Mouse (Mus musculus) midbrain, embryonic 13.5 days (tissue): ENCODE data around the gene Stk10. TPM values are rescaled to one million over a fixed set of nuclear protein-coding genes. Genes with fewer than 3 reads are reported as not detected.
A peak's percentile ranks its signal among the peaks of the same experiment; 100 is the strongest.

Experiments
- ATAC-seq: fragments of 200-750 bp; cut with Nextera tagmentation; 2 replicates; pipeline ENCODE4 v1.8.0; 2017; ENCODE audit warnings: mild to moderate bottlenecking, moderate TSS enrichment, moderate library complexity
- H3K27ac ChIP-seq: fragments of 300-500 bp; sonication (generic); 2 replicates; pipeline ENCODE4 v1.5.1; 2015; ENCODE audit warnings: inconsistent platforms, mild to moderate bottlenecking, moderate library complexity
- H3K27me3 ChIP-seq: fragments of 300-500 bp; sonication (generic); 2 replicates; pipeline ENCODE4 v1.6.1; 2015; ENCODE audit warnings: mild to moderate bottlenecking, inconsistent platforms
- H3K36me3 ChIP-seq: fragments of 300-500 bp; sonication (generic); 2 replicates; pipeline ENCODE4 v1.6.1; 2015; ENCODE audit warnings: mild to moderate bottlenecking, inconsistent platforms
- H3K4me1 ChIP-seq: fragments of 300-500 bp; sonication (generic); replicated peaks from 2 replicates; pipeline ENCODE4 v1.6.1; 2015; ENCODE audit warnings: inconsistent platforms
- H3K4me2 ChIP-seq: fragments of 300-500 bp; sonication (generic); replicated peaks from 2 replicates; pipeline ENCODE4 v1.6.1; 2015; ENCODE audit warnings: moderate library complexity, mild to moderate bottlenecking, inconsistent platforms
- H3K4me3 ChIP-seq: fragments of 300-500 bp; sonication (generic); replicated peaks from 2 replicates; pipeline ENCODE4 v1.5.1; 2015; ENCODE audit warnings: mild to moderate bottlenecking, inconsistent platforms
- H3K9ac ChIP-seq: fragments of 300-500 bp; sonication (generic); replicated peaks from 2 replicates; pipeline ENCODE4 v1.6.1; 2015; ENCODE audit warnings: mild to moderate bottlenecking, inconsistent platforms
- H3K9me3 ChIP-seq: fragments of 300-500 bp; sonication (generic); 2 replicates; pipeline ENCODE4 v1.6.1; 2016; ENCODE audit warnings: mild to moderate bottlenecking, inconsistent platforms
- WGBS: fragments of 180-500 bp; shearing (Covaris S2); methylation state at CpG from one replicate; pipeline ENCODE4 v1.1.7; 2015; 5-methylcytosine and 5-hydroxymethylcytosine counted together
- polyA plus RNA-seq: library from polyadenylated mRNA; unstranded; fragments of >200 nt; fragmentation: Nextera tagmentation; extraction: Ambion mirVana; gene quantifications from 2 replicates; pipeline ENCODE4 v1.2.1, GENCODE M21; 2015

The Stk10 gene
- polyA plus RNA-seq, 1 experiment from 2014 or later = 2.3 TPM

DNA sequence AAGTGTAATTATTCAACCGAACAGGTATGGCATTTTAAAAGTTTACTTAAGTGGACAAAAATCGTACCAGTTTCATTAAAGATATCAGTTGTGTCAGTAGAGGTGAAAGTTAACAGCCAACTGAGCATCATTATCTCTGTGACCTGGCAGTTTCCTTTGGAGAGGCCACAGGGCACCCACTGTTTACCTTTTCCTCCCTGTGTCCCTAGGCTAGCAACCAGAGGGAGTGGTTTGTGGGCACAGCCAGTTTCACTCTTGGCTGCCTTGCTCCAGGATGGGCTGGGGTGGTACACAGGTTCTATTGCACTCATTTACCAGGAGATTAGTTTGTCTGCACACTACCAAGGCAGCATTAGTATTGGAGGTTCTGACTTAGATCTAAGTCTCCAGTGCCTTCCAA is 101.0 kb downstream of the Stk10 start:
- Histone ChIP-seq H3K4me2 (no peak overlapping the region), H3K4me1 (0 out of 2 replicates have a peak, but pooled peaks cover under 1% of the 10 kb centered on the region), H3K9me3 (no peaks in the 10 kb centered on the region), H3K27ac (no peak overlapping the region), H3K9ac (no peak overlapping the region), H3K27me3 (no peaks in the 10 kb centered on the region), H3K4me3 (no peak overlapping the region), H3K36me3 (no peaks in the 10 kb centered on the region)
- WGBS = 86% methylated on average over 2 of the region's 2 CpGs
- no peak for ATAC-seq

GRCm38 (mm10) chr11:32634842-32635241 is 101.7 kb downstream of the Stk10 start:
- Histone ChIP-seq H3K27me3 (no peaks in the 10 kb centered on the region), H3K4me1 (0 out of 2 replicates have a peak, but pooled peaks cover 4% of the 10 kb centered on the region), H3K9me3 (no peaks in the 10 kb centered on the region), H3K27ac (no peak overlapping the region), H3K36me3 (no peaks in the 10 kb centered on the region), H3K4me3 (no peak overlapping the region), H3K9ac (no peak overlapping the region), H3K4me2 (no peak overlapping the region)
- 51% methylated on average over 2 of the region's 2 CpGs for WGBS
- no peak for ATAC-seq

GRCm38 (mm10) chr11:32636275-32636674 is 103.2 kb downstream of the Stk10 start:
- Histone ChIP-seq H3K27me3 (no peaks in the 10 kb centered on the region), H3K4me2 (no peak overlapping the region), H3K27ac (no peak overlapping the region), H3K9ac (no peak overlapping the region), H3K36me3 (no peaks in the 10 kb centered on the region), H3K4me1 (peaks cover 10% of the 10 kb centered on the region), H3K4me3 (no peak overlapping the region), H3K9me3 (no peaks in the 10 kb centered on the region)
- WGBS = 73% methylated on average over 4 of the region's 4 CpGs
- ATAC-seq = no peak

DNA sequence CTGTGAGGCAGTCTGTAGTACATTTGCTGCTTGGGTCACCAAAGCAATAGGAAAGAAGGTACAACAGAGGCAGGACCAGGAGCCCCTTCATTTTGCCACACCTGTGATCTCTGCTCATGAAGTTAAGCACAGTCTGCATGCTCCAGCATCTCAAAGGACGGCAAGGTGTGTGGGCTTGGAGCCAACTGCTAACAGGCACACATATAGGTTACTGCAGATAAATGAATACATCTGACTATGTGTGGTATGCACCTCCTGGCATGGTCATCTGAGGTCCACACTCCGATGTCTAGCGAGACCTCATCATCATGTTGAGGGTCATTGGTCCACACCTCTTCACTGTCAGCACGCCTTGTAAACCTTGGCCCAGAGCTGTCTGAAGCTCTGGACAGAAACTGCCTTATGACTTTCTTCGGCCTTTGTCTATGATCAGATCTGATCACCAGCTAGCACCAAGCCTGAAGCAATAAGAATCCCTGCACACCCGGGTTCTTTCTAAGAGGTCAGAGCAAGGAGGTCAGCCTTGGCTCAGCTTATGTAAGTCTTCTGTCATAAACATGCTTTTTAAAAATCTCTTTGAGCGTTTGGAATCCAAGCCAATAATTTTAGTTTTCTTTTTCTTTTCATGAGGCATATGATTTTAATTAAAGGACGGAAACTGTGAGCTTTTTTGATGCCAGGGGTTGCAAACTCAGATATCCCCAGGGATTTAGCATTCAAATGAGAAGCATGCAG is 105.6 kb downstream of the Stk10 start:
- no peak for ATAC-seq
- Histone ChIP-seq H3K4me1 (peaks cover 19% of the 10 kb centered on the region), H3K36me3 (no peaks in the 10 kb centered on the region)

GRCm38 (mm10) chr11:32640617-32641016 is 107.5 kb downstream of the Stk10 start:
- 92% methylated on average over 4 of the region's 4 CpGs for WGBS
- Histone ChIP-seq H3K4me1 (peaks cover 30% of the 10 kb centered on the region), H3K27ac (no peak overlapping the region), H3K9me3 (no peaks in the 10 kb centered on the region), H3K9ac (no peak overlapping the region), H3K36me3 (no peaks in the 10 kb centered on the region), H3K4me2 (0 out of 2 replicates have a peak overlapping the region, but pooled peaks have one; percentile 86), H3K27me3 (no peaks in the 10 kb centered on the region), H3K4me3 (no peak overlapping the region)
- ATAC-seq = no peak

More for the DNA sequence above, 105.6 kb downstream of the Stk10 start:
- H3K27me3 ChIP-seq = no peaks in the 10 kb centered on the region
- no peaks in the 10 kb centered on the region for H3K9me3 ChIP-seq
- H3K4me3 ChIP-seq = no peak overlapping the region
- no peak overlapping the region for H3K27ac ChIP-seq
- WGBS = 86% methylated on average over 8 of the region's 8 CpGs
- no peak overlapping the region for H3K4me2 ChIP-seq
- H3K9ac ChIP-seq = no peak overlapping the region

DNA sequence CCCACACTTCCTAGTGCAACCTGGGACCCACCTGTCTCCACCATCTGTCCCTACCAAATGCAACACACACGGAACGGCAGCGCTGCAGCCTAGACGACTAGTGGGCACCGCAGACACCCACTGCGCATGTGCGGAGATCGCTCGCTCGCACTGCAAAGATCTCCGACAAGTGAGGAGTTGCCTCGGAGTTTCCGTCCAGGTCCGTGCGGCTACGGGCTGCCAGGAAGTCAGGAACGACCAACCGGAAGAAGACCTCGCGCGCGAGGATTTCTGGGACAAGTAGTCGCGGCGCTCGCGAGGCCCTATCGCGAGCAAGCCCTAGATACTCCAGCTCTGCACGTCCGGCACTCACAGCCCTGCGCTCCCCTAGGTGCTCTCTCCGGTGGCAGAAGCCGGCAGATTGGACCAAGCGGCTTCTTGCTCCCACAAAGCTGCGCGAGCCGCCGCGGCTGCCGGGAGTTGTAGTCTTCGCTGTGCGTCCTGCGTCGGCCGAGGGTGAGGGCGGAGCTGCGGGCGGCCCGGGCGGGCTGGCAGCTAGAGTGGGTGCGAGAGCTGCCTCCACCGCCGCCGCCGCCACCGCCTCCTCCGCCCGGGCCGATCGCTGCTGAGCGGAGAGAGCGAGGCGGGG is 109.3 kb downstream of the Stk10 start, which contains the start of gene Fbxw11:
TSS of gene Fbxw11 (plus strand) at position 476 of the 628 bp plus-strand sequence.
- Histone ChIP-seq H3K4me1 (peaks cover 41% of the 10 kb centered on the region), H3K27me3 (no peaks in the 10 kb centered on the region), H3K4me3 (peak within 1 kb of the TSS; percentile 94), H3K36me3 (no peaks in the 10 kb centered on the region), H3K9ac (peak within 1 kb of the TSS; percentile 92), H3K27ac (peak within 1 kb of the TSS; percentile 98), H3K4me2 (peak within 1 kb of the TSS; percentile 86), H3K9me3 (no peaks in the 10 kb centered on the region)
- peak; percentile 98 for ATAC-seq
- under 1% methylated on average over 58 of the region's 64 CpGs for WGBS

DNA sequence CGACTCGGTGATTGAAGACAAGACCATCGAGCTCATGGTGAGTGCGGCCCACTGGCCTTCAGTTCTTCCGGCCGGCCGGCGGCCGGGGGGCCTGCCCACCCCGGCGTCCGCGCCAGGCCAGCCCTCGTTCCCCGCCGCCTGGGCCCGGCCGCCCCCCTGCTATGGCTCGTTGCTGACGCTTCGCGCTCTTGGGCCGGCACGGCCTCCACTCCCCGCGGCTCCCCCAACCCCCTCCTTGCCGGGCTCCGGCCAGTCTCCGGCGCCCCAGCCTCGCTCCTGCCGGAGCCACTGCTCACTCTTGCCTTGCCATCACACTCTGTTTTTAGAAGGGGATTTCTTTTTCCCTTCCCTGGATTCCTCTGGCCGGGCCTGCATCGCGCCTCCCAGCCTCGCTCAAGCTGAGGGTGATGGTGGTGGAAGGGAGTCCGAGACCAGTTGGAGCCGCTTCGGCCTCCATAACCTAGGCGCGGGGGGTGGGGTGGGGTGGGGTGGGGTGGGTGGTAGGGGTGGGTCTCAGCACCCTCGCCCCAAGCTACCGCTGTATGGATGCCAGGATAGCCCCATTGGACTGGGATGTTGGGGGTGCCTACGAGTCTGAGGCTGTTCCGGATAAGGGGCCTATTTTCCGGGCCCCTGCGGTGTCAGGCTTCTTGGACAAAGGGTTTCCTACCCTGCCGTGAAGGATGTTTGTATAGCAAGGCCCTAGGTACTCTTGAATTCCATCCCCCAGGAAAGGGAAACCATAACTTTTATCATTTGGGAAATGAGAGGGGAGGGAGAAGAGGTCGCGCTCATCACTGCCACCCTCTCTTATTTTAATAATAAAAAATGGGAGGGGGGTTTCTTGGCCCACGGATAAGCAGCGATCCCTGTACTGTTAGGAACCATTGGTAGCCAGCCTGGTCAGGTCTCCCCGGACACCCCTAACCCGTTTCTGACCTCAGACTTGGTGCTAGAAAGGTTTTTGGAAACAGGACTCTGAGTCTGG is 110.1 kb downstream of the Stk10 start:
- under 1% methylated on average over 51 of the region's 54 CpGs for WGBS
- peak; percentile 2 for ATAC-seq
- H3K36me3 ChIP-seq = no peaks in the 10 kb centered on the region
- no peaks in the 10 kb centered on the region for H3K27me3 ChIP-seq
- no peaks in the 10 kb centered on the region for H3K9me3 ChIP-seq
- H3K27ac ChIP-seq = peak overlapping the region; percentile 98
- peak overlapping the region; percentile 94 for H3K4me3 ChIP-seq
- peaks cover 48% of the 10 kb centered on the region for H3K4me1 ChIP-seq
- peak overlapping the region; percentile 92 for H3K9ac ChIP-seq
- H3K4me2 ChIP-seq = peak overlapping the region; percentile 86

- Histone ChIP-seq H3K4me3 (peak overlapping the region; percentile 94), H3K4me1 (peaks cover 48% of the 10 kb centered on the region), H3K27me3 (no peaks in the 10 kb centered on the region), H3K27ac (peak overlapping the region; percentile 98), H3K9me3 (no peaks in the 10 kb centered on the region), H3K9ac (peak overlapping the region; percentile 92), H3K4me2 (peak overlapping the region; percentile 86), H3K36me3 (no peaks in the 10 kb centered on the region)
- 54% methylated on average over 3 of the region's 3 CpGs for WGBS
- no peak for ATAC-seq
Observed at GRCm38 (mm10) chr11:32644010-32644409, 110.9 kb downstream of the Stk10 start.

DNA sequence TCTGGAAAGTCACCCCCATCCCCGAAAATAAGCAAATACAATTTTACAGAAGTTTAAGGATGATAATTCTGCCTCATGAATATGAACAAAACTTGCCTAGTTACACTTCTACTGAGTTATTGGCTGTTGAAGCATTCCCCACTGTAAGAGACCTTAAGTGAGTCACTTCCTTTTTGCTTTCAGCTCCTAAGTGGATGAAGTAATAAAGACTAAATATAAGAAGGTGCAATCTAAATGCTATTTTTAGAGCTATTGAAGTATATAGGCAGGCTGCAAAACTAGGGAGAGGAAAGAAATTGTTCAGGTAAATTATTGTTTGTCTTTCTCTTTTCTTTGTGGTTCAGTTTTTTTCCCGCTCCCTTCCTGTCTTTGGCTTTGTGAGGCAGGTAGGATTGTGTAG is 114.2 kb downstream of the Stk10 start:
- H3K4me2 ChIP-seq = no peak overlapping the region
- WGBS = 91% methylated on average over 2 of the region's 2 CpGs
- no peak for ATAC-seq
- no peaks in the 10 kb centered on the region for H3K36me3 ChIP-seq
- no peak overlapping the region for H3K9ac ChIP-seq
- H3K4me3 ChIP-seq = no peak overlapping the region
- no peaks in the 10 kb centered on the region for H3K27me3 ChIP-seq
- H3K27ac ChIP-seq = no peak overlapping the region
- no peaks in the 10 kb centered on the region for H3K9me3 ChIP-seq
- peaks cover 46% of the 10 kb centered on the region for H3K4me1 ChIP-seq

- no peaks in the 10 kb centered on the region for H3K9me3 ChIP-seq
- H3K9ac ChIP-seq = no peak overlapping the region
- no peak overlapping the region for H3K4me3 ChIP-seq
- no peaks in the 10 kb centered on the region for H3K27me3 ChIP-seq
- no peak overlapping the region for H3K27ac ChIP-seq
- peaks cover 40% of the 10 kb centered on the region for H3K4me1 ChIP-seq
- no peak for ATAC-seq
- no peak overlapping the region for H3K4me2 ChIP-seq
- no peaks in the 10 kb centered on the region for H3K36me3 ChIP-seq
Observed at GRCm38 (mm10) chr11:32650236-32650749, 117.2 kb downstream of the Stk10 start.

DNA sequence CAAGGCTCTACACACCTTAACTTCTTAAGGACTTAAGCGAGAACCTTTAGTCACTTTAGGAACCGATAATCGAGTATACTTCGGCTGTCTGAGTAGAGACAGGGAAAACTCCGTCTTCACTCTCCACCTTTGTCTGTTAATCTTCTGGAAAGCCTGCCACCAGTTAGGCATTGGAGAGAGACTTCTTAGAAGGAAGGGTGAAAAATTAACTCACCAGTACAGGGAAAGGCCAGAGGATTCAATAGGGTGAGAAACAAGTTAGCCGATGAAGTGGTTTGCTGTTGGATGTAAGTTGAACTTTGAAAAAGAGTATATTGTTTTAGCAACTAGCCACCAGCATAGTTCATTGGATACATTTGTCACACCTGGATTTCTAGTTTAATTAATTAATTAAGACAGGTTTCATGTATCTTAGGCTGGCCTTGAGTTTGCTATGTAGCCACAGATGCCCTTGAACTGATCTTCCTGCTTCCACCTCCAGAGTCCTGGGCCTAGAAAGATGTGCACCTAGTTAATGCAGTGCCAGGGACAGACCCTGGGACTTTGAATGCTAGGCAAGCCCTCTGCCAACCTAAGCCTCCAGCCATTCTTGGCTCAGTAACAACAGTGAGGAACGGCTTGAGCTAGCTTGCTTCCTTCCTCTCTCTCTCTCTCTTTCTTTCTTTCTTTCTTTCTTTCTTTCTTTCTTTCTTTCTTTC is 117.9 kb downstream of the Stk10 start:
- H3K9me3 ChIP-seq = no peaks in the 10 kb centered on the region
- no peak overlapping the region for H3K4me3 ChIP-seq
- H3K4me2 ChIP-seq = no peak overlapping the region
- 92% methylated on average over 7 of the region's 7 CpGs for WGBS
- peaks cover 34% of the 10 kb centered on the region for H3K4me1 ChIP-seq
- no peak for ATAC-seq
- H3K36me3 ChIP-seq = no peaks in the 10 kb centered on the region
- H3K27me3 ChIP-seq = no peaks in the 10 kb centered on the region
- no peak overlapping the region for H3K27ac ChIP-seq
- H3K9ac ChIP-seq = no peak overlapping the region
